Mouse (Mus musculus) olfactory bulb, adult 2 months (tissue): Measurements from ENCODE around the gene Spata2.

Experiments
- CTCF ChIP-seq: fragments of 200-500 bp; IDR thresholded peaks from 2 replicates; pipeline ENCODE4 v1.5.1; 2012; ENCODE audit warnings: low read depth, mild to moderate bottlenecking, low read length, moderate library complexity; ENCODE audit not compliant: insufficient read depth
- POLR2A ChIP-seq: fragments of 200-500 bp; IDR thresholded peaks from 2 replicates; pipeline ENCODE4 v1.6.1; 2012; ENCODE audit warnings: mild to moderate bottlenecking, low read depth, low read length, moderate library complexity; ENCODE audit not compliant: insufficient read depth

DNA sequence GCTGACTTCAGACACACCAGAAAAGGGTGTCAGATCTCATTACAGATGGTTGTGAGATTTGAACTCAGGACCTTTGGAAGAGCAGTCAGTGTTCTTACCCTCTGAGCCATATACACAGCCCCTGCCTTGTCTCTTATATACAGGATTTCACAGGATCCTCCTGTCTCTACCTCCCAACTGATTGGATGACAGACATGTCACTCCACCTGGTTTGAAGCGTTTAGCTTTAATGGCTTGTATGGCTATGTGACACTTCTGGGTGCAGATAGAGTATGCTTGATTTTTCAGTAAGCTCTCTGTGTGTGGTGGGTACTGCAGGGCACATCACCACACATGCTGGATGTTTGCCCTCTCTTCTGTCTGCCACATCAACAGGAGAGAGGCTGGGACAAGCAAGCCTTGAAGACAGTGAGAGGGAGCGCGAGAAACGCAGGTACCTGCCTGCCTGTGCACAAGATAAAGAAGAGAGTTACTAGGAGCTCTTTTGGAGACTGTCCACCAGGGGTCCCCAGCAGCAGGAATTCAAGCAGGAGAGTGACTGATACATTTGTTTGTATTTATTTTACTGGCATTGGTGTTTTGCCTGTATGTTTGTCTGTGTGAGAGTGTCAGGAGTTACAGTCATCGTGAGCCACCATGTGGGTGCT, 27.0 kb upstream of the Spata2 start:
- TF ChIP-seq CTCF (no peak), POLR2A (no peak)
